Mouse (Mus musculus) olfactory bulb, adult 2 months (tissue): ENCODE results near the gene Osbpl7.

ENCODE experiments used
- CTCF ChIP-seq: fragments of 200-500 bp; IDR thresholded peaks from 2 replicates; pipeline ENCODE4 v1.5.1; 2012; ENCODE audit warnings: low read depth, mild to moderate bottlenecking, low read length, moderate library complexity; ENCODE audit not compliant: insufficient read depth
- POLR2A ChIP-seq: fragments of 200-500 bp; IDR thresholded peaks from 2 replicates; pipeline ENCODE4 v1.6.1; 2012; ENCODE audit warnings: mild to moderate bottlenecking, low read depth, low read length, moderate library complexity; ENCODE audit not compliant: insufficient read depth

- TF ChIP-seq CTCF (no peak), POLR2A (no peak)
Measured at GRCm38 (mm10) chr11:97038881-97039280, 11.5 kb upstream of the Osbpl7 start.
